In the genomic region with DNA sequence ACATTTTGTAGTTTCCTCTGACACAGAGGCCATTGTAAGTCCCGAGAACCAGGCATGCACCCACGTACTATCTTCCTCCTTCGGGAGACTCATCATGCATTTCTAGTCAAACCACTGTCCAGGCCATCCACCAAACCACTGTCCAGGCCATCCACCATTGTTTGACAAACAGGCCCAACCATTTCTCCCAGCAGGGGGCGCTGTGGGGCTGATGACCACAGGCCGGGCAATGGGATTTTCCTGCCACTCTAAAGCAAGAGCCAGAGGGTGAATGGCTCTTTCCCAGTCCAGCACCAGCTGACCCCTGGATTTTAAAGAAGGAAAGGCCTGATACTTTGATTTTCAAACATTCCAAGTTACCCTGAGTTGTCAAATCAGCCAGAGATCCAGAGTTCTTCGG, we compare ENCODE assay signal across 9 mouse cellular contexts. TPM values are rescaled to one million over a fixed set of nuclear protein-coding genes. Genes with fewer than 3 reads are reported as not detected.
DNase-seq lines count a peak whose midpoint lies in the region; ATAC-seq lines count a peak whose summit lies in the region.
"Had no signal": no experiment of that assay in that cellular context is flagged by ENCODE, and none has a peak within 500 bp of the region (broad histone marks: within the 10 kb centered on the region; RNA-seq: fewer than 3 reads in every experiment).

No protein-coding gene starts in this region.

- no peaks in the 10 kb centered on the region for H3K4me1 ChIP-seq in liver, embryonic 12.5 days

- no peak overlapping the region for H3K9ac ChIP-seq in liver, embryonic 12.5 days

- no peak overlapping the region for H3K27ac ChIP-seq in liver, embryonic 12.5 days
- H3K27ac ChIP-seq: macrophage had no signal

- no peak overlapping the region for H3K4me2 ChIP-seq in liver, embryonic 12.5 days

- no peaks in the 10 kb centered on the region for H3K27me3 ChIP-seq in liver, embryonic 12.5 days (replicated peaks)

- H3K36me3 ChIP-seq in liver, embryonic 12.5 days, result no peaks in the 10 kb centered on the region

- no peak overlapping the region for H3K4me3 ChIP-seq in liver, embryonic 12.5 days

- WGBS in liver, embryonic 12.5 days (ENCODE audit: insufficient replicate concordance), result 59% methylated on average over 6 of the region's 6 CpGs

- ATAC-seq in liver, embryonic 12.5 days, result no peak
- ATAC-seq in erythroid progenitor cell, adult 5-6 weeks (replicated peaks; ENCODE audit: low FRiP score, poor library complexity, severe bottlenecking), result no peak

- no peaks in the 10 kb centered on the region for H3K9me3 ChIP-seq in liver, embryonic 12.5 days (replicated peaks)

- DNase-seq in liver, result peak; percentile 59
- DNase-seq in adipocyte (ENCODE audit: low spot score), result peak; percentile 51
- DNase-seq in cerebellum, postnatal 36 days, result peak; percentile 65 to 71
- DNase-seq in kidney, adult 9 months, result peak; percentile 58
- DNase-seq in lung, postnatal 10 days, result peak; percentile 68
- DNase-seq in spleen, postnatal 10 days (ENCODE audit: low spot score in 2 of 2), result peak; percentile 48 to 76

RNA-seq across cellular contexts. Expression of gene Slc1a2, which starts 16.8 kb away (rescaled TPM):
- 0.44 and 0.47 TPM in 2 replicates for polyA plus RNA-seq in liver, embryonic 12.5 days (2016; fragmentation: Nextera tagmentation; extraction: Ambion mirVana)
- not detected in 2 replicates for total RNA-seq in erythroid progenitor cell, adult 5-6 weeks (2015; ENCODE audit: low replicate concordance)
- not detected in 2 replicates for total RNA-seq in erythroid progenitor cell, adult 5-6 weeks (2017; ENCODE audit: low replicate concordance)
